Mouse (Mus musculus) thymus, postnatal 36 days (tissue): ENCODE measurements at regions not wholly inside any gene's neighbourhood (a gene's known extent, or its start where the extent isn't known, plus 50 kb on each side); places are given as distances from the start of the nearest gene placed in this dataset.
"Not testable (repeated sequence)": the region's sequence is repeated elsewhere in the genome, so short reads cannot be mapped to it uniquely, and the experiment has no call there.

Experiments used
- DNase-seq, 2 experiments: peaks; one replicate each; pipeline ENCODE4 v3.0.0; 2022; ENCODE audit warnings: mixed read lengths in 2 of 2

GRCm38 (mm10) chr16:77835767-77836166 is 233.9 kb upstream of the Gm11146 start:
- DNase-seq: no peak

- DNase-seq: no peak
Measured at GRCm38 (mm10) chr16:77827322-77828117, 225.6 kb upstream of the Gm11146 start.

- DNase-seq: no peak
Measured at GRCm38 (mm10) chr16:77799709-77800108, 197.8 kb upstream of the Gm11146 start.

GRCm38 (mm10) chr16:77796926-77797325 is 195.0 kb upstream of the Gm11146 start:
- no peak for DNase-seq

GRCm38 (mm10) chr16:77789652-77790051 is 187.8 kb upstream of the Gm11146 start:
- no peak for DNase-seq

- DNase-seq: no peak
Measured at GRCm38 (mm10) chr16:77789206-77789605, 187.3 kb upstream of the Gm11146 start.

- no peak for DNase-seq
Measured at GRCm38 (mm10) chr16:77788781-77789150, 186.9 kb upstream of the Gm11146 start.

- DNase-seq: no peak
Measured at GRCm38 (mm10) chr16:77788041-77788780, 186.3 kb upstream of the Gm11146 start.

GRCm38 (mm10) chr16:77787025-77787424 is 185.1 kb upstream of the Gm11146 start:
- no peak for DNase-seq

- DNase-seq: no peak
Measured at GRCm38 (mm10) chr16:77779019-77779418, 177.1 kb upstream of the Gm11146 start.

GRCm38 (mm10) chr16:77772075-77772474 is 170.2 kb upstream of the Gm11146 start:
- no peak for DNase-seq

GRCm38 (mm10) chr16:77760926-77761347 is 159.0 kb upstream of the Gm11146 start:
- no peak for DNase-seq

- no peak for DNase-seq
Measured at GRCm38 (mm10) chr16:77760479-77760878, 158.6 kb upstream of the Gm11146 start.

GRCm38 (mm10) chr16:77759997-77760396 is 158.1 kb upstream of the Gm11146 start:
- no peak for DNase-seq

- no peak for DNase-seq
Measured at GRCm38 (mm10) chr16:77754882-77755281, 153.0 kb upstream of the Gm11146 start.

- no peak for DNase-seq
Measured at GRCm38 (mm10) chr16:77749474-77749873, 147.6 kb upstream of the Gm11146 start.

GRCm38 (mm10) chr16:77743838-77744237 is 141.9 kb upstream of the Gm11146 start:
- no peak for DNase-seq

- no peak for DNase-seq
Measured at GRCm38 (mm10) chr16:77738821-77739220, 136.9 kb upstream of the Gm11146 start.

- no peak for DNase-seq
Measured at GRCm38 (mm10) chr16:77719377-77719776, 117.5 kb upstream of the Gm11146 start.

- DNase-seq: not testable (repeated sequence)
Measured at GRCm38 (mm10) chr16:77717766-77718165, 115.9 kb upstream of the Gm11146 start.

- DNase-seq: no peak
Measured at GRCm38 (mm10) chr16:77704726-77705125, 102.8 kb upstream of the Gm11146 start.

- DNase-seq: no peak
Measured at GRCm38 (mm10) chr16:77695443-77695842, 93.5 kb upstream of the Gm11146 start.

GRCm38 (mm10) chr16:77687056-77687839 is 85.4 kb upstream of the Gm11146 start:
- DNase-seq: no peak
